Mouse (Mus musculus): ENCODE results near the gene Gon7. TPM values are rescaled to one million over a fixed set of nuclear protein-coding genes. Genes with fewer than 3 reads are reported as not detected.

The Gon7 gene
- 31.0 and 36.8 TPM in 2 replicates for polyA plus RNA-seq (2014; fragmentation: Nextera tagmentation; extraction: Ambion mirVana)

DNA sequence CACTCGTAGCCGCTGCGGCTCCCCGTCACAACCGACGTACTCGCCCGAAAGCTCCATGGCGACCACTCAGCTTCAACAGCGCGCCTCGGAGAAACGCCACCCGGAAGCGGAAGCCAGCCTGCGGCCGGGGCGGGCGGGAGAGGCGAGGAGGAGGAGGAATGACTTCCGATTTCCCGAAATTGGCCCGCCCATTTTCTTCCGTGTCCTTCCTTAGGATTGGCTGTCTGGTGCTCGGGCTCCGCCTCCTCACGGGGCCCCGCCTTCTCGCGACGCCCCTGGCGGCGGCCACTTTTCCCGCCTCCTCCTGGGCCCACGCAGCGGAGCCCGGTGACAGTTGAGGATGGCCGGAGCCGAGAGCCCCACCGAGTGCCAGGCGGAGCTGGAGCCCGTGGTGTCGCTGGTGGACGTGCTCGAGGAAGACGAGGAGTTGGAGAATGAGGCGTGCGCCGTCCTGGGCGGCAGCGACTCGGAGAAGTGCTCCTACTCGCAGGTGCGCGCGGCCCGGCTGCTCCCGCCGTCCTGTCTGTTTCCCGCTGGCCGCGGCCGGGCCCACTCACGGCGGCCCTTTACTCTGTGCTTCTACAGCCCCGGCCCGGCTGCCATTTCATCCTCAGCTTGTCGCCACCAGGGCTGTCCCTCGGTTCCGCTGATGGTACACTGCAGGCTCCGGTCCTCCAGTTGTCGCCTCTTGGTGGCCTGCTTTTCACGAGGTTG lies at the start of gene Gon7, which contains the start of the genes Gm28051 and Ubr7:
Gon7 (minus strand) TSS at position 115 of the 714 bp plus-strand sequence.
Gm28051 (minus strand) TSS at position 77 of the 714 bp plus-strand sequence.
Ubr7 (plus strand) TSS at position 279 of the 714 bp plus-strand sequence.
- under 1% methylated on average over 73 of the region's 73 CpGs for WGBS
- Histone ChIP-seq H3K27ac (ENCODE audit: low read depth, low read length) (peak within 1 kb of the TSS; percentile 79), H3K36me3 (ENCODE audit: control insufficient read depth, insufficient read depth, low read length) (no peaks in the 10 kb centered on the region; the same call in 1 of the 2 replicates), H3K4me1 (replicated peaks; ENCODE audit: control insufficient read depth, insufficient read depth, low read length) (peaks cover 2% of the 10 kb centered on the region; the same call in 1 of the 2 replicates), H3K9me3 (ENCODE audit: control insufficient read depth, low read length) (no peaks in the 10 kb centered on the region), H3K4me2 (peak within 1 kb of the TSS; percentile 82), H3K4me3 (ENCODE audit: low read depth, low read length) (peak within 1 kb of the TSS; percentile 84), H3K9ac (ENCODE audit: low read depth, low read length) (peak within 1 kb of the TSS; percentile 88), H3K27me3 (replicated peaks; ENCODE audit: control insufficient read depth, insufficient read depth, low read length) (no peaks in the 10 kb centered on the region)
- peak; percentile 98 for DNase-seq (ENCODE audit: low spot score)
- peak; percentile 91 for ATAC-seq (replicated peaks; ENCODE audit: low FRiP score)

DNA sequence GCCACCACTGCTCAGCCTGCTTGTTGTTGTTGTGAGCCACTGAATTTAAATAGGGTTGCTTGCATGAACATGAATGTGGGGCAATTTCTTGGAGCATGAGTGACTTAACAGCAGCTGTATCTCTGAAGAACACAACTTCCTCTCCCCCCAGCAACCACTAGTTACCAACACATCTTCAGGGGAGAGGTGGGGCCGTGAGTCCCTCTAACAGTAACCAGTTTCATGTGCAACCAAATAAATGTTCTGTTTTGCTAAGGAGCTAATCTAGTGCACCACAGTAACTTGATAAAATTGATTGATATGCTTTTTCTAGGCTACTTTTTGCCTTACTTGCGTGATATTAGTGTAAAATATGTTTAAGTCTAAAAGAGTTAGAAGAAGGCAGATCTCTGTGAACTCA lies 41.9 kb upstream of the Gon7 start:
- Histone ChIP-seq H3K27me3 (replicated peaks; ENCODE audit: control insufficient read depth, insufficient read depth, low read length) (no peaks in the 10 kb centered on the region), H3K27ac (ENCODE audit: low read depth, low read length) (no peak overlapping the region), H3K4me3 (ENCODE audit: low read depth, low read length) (no peak overlapping the region), H3K4me2 (no peak overlapping the region), H3K9ac (ENCODE audit: low read depth, low read length) (no peak overlapping the region), H3K9me3 (ENCODE audit: control insufficient read depth, low read length) (no peaks in the 10 kb centered on the region), H3K36me3 (ENCODE audit: control insufficient read depth, insufficient read depth, low read length) (peaks cover 2% of the 10 kb centered on the region; the same call in 1 of the 2 replicates), H3K4me1 (replicated peaks; ENCODE audit: control insufficient read depth, insufficient read depth, low read length) (no peaks in the 10 kb centered on the region)
- DNase-seq (ENCODE audit: low spot score) (no peak), ATAC-seq (replicated peaks; ENCODE audit: low FRiP score) (peak; percentile 41; the same call in 1 of the 2 replicates)
- WGBS = 63% methylated on average over 2 of the region's 2 CpGs

DNA sequence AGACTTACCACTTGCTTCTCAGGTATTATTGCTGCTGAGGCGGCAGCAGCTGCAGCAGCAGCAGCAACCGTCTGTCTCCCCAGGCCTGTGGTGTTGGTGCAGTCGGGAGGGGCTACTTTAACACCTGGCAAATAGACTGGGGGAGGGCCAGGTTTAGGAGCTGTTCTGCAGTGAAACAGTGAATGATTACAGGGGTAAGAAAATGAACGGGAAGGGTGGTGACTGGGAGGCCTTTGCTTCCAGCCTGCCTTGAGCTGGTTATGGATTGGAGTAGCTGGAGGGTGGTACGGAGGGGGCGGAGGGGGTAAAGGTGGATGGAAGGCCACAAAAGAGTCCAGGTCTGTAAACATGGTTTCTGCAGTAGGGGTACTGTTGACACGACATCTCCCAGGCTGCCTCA lies 30.3 kb upstream of the Gon7 start:
- H3K9me3 ChIP-seq (ENCODE audit: control insufficient read depth, low read length) = no peaks in the 10 kb centered on the region
- H3K4me1 ChIP-seq (replicated peaks; ENCODE audit: control insufficient read depth, insufficient read depth, low read length) = no peaks in the 10 kb centered on the region
- no peaks in the 10 kb centered on the region for H3K27me3 ChIP-seq (replicated peaks; ENCODE audit: control insufficient read depth, insufficient read depth, low read length)
- H3K27ac ChIP-seq (ENCODE audit: low read depth, low read length) = no peak overlapping the region
- H3K9ac ChIP-seq (ENCODE audit: low read depth, low read length) = no peak overlapping the region
- ATAC-seq (replicated peaks; ENCODE audit: low FRiP score) = peak; percentile 39; the same call in 1 of the 2 replicates
- DNase-seq (ENCODE audit: low spot score) = no peak
- H3K4me3 ChIP-seq (ENCODE audit: low read depth, low read length) = no peak overlapping the region
- WGBS = 77% methylated on average over 7 of the region's 7 CpGs
- peaks cover 26% of the 10 kb centered on the region for H3K36me3 ChIP-seq (ENCODE audit: control insufficient read depth, insufficient read depth, low read length)
- H3K4me2 ChIP-seq = no peak overlapping the region

DNA sequence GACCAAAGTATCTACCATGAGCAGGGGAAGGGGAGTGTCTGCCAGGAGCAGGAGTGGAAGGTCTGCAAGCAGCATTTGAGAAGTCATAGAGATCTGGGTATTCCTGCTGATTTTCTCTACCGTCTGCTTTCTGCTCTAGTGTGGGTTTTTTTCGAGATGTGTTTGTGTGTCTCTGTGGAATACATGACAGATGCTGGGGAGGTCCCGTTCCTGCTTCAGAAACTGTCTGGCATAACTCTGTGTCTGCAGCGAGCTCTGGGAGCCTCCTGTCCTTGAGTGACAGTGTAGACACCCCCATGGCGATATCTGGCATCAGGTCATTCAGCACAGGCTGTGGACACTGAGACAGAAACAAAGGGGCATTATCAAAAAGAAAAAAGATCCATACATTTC lies 28.0 kb upstream of the Gon7 start:
- H3K27me3 ChIP-seq (replicated peaks; ENCODE audit: control insufficient read depth, insufficient read depth, low read length) = no peaks in the 10 kb centered on the region
- DNase-seq (ENCODE audit: low spot score) (no peak), ATAC-seq (replicated peaks; ENCODE audit: low FRiP score) (no peak)
- H3K4me3 ChIP-seq (ENCODE audit: low read depth, low read length) = no peak overlapping the region
- H3K9ac ChIP-seq (ENCODE audit: low read depth, low read length) = no peak overlapping the region
- H3K9me3 ChIP-seq (ENCODE audit: control insufficient read depth, low read length) = no peaks in the 10 kb centered on the region
- WGBS = 88% methylated on average over 5 of the region's 5 CpGs
- no peaks in the 10 kb centered on the region for H3K4me1 ChIP-seq (replicated peaks; ENCODE audit: control insufficient read depth, insufficient read depth, low read length)
- H3K36me3 ChIP-seq (ENCODE audit: control insufficient read depth, insufficient read depth, low read length) = peaks cover 20% of the 10 kb centered on the region
- no peak overlapping the region for H3K27ac ChIP-seq (ENCODE audit: low read depth, low read length)
- no peak overlapping the region for H3K4me2 ChIP-seq

DNA sequence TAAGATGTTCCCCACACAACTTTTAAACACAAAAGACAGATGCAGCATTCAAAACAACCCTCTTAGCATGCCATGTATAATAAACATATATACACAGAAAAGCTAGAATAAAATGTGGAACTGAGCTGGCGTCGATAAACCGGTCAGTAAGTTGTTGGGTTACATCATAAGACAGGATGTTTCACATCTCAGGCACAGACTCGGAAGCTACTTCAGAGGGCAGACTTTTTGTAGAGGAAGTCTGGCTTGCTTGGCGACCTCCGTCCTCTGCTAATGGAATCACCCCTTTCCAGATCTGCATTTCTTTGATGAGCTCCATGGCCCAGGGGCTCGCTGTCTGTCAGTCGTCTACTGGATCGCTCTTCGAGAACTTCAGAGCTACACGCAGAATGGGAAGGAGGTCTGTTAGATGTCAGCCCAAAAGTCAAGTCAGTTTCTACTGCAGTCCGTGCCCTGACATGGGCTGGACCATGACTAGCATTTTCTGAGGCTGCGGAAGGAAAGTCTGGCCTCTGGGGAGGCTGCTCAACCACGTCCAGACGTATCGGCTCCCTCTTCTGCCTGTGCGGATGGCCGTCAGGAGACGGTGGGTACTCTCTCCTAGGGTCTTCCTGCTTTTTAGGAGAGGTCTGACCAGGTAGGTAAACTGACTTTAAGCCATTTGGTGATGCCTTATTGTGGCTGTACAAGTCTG lies 27.4 kb upstream of the Gon7 start:
- H3K4me1 ChIP-seq (replicated peaks; ENCODE audit: control insufficient read depth, insufficient read depth, low read length) = no peaks in the 10 kb centered on the region
- no peak for DNase-seq (ENCODE audit: low spot score)
- no peaks in the 10 kb centered on the region for H3K27me3 ChIP-seq (replicated peaks; ENCODE audit: control insufficient read depth, insufficient read depth, low read length)
- no peak for ATAC-seq (replicated peaks; ENCODE audit: low FRiP score)
- H3K36me3 ChIP-seq (ENCODE audit: control insufficient read depth, insufficient read depth, low read length) = peaks cover 16% of the 10 kb centered on the region; the same call in 1 of the 2 replicates
- H3K9ac ChIP-seq (ENCODE audit: low read depth, low read length) = no peak overlapping the region
- H3K4me2 ChIP-seq = no peak overlapping the region
- no peaks in the 10 kb centered on the region for H3K9me3 ChIP-seq (ENCODE audit: control insufficient read depth, low read length)
- H3K27ac ChIP-seq (ENCODE audit: low read depth, low read length) = no peak overlapping the region
- WGBS = 84% methylated on average over 19 of the region's 19 CpGs
- H3K4me3 ChIP-seq (ENCODE audit: low read depth, low read length) = no peak overlapping the region

DNA sequence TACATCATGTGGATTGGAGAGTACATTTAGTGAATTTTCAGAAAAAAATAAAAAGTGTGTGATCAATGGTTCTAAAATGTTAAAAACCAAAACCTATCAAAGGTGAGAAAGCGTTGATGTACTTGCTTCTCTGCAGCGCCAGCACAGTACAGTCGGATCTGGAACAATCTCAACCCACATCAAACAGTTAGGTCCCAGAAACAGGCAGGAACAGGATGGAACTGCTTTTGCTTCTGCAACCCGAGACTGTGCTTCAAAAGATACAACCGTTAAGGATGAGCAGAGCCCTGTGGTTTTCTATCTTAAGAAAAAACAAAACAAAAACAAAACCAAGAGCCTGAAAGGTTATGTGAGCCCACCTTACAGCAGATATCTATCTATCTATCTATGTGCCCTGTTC lies 25.2 kb upstream of the Gon7 start:
- H3K9ac ChIP-seq (ENCODE audit: low read depth, low read length) = no peak overlapping the region
- no peaks in the 10 kb centered on the region for H3K9me3 ChIP-seq (ENCODE audit: control insufficient read depth, low read length)
- H3K36me3 ChIP-seq (ENCODE audit: control insufficient read depth, insufficient read depth, low read length) = peaks cover 11% of the 10 kb centered on the region
- H3K27me3 ChIP-seq (replicated peaks; ENCODE audit: control insufficient read depth, insufficient read depth, low read length) = no peaks in the 10 kb centered on the region
- H3K4me1 ChIP-seq (replicated peaks; ENCODE audit: control insufficient read depth, insufficient read depth, low read length) = no peaks in the 10 kb centered on the region
- no peak for ATAC-seq (replicated peaks; ENCODE audit: low FRiP score)
- no peak overlapping the region for H3K27ac ChIP-seq (ENCODE audit: low read depth, low read length)
- 91% methylated on average over 5 of the region's 5 CpGs for WGBS
- DNase-seq (ENCODE audit: low spot score) = no peak
- H3K4me3 ChIP-seq (ENCODE audit: low read depth, low read length) = no peak overlapping the region
- no peak overlapping the region for H3K4me2 ChIP-seq

DNA sequence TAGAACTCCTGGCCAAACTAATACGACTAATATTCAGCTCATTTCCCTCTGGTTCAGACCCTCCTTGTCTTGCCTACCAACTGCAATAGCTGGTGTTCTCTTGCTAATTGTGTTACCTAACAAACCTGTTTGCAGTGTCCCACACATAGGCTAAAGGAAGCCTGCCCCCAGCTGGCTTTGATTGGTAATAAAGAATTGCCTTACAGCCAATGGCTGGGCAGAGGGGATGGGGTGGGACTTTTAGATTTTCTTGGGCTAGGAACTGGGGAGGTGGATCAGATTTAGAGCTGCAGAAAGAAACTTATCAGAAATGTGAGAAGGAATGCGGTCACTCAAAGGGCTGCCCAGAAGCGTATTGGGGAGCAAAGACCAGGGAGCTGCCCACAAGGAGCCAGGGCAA lies 21.8 kb upstream of the Gon7 start:
- ATAC-seq (replicated peaks; ENCODE audit: low FRiP score) = peak; percentile 68
- Histone ChIP-seq H3K9me3 (ENCODE audit: control insufficient read depth, low read length) (no peaks in the 10 kb centered on the region), H3K4me2 (no peak overlapping the region), H3K27ac (ENCODE audit: low read depth, low read length) (no peak overlapping the region), H3K27me3 (replicated peaks; ENCODE audit: control insufficient read depth, insufficient read depth, low read length) (no peaks in the 10 kb centered on the region), H3K4me1 (replicated peaks; ENCODE audit: control insufficient read depth, insufficient read depth, low read length) (no peaks in the 10 kb centered on the region), H3K36me3 (ENCODE audit: control insufficient read depth, insufficient read depth, low read length) (peaks cover 13% of the 10 kb centered on the region), H3K4me3 (ENCODE audit: low read depth, low read length) (no peak overlapping the region), H3K9ac (ENCODE audit: low read depth, low read length) (no peak overlapping the region)
- WGBS = 31% methylated on average over 3 of the region's 3 CpGs
- DNase-seq (ENCODE audit: low spot score) = no peak

DNA sequence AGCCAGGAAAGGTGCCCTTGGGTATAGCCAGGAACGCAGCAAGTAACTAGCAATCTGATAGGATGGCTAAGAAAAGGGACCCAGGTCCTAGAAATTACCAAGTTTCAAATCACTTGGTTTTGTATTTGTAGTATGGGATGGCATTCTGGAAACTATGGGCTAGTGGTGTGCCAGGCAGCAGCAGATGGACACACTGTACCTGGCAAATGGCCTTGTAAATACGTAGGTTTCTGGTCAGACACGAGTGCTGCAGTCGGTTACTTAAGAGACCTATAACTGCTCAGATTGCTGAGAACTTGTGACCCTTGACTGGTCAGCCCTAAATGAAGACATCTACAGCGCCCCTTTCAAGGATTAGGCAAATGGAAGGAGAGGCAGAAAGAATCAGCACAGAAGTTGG lies 20.5 kb upstream of the Gon7 start:
- ATAC-seq (replicated peaks; ENCODE audit: low FRiP score) = no peak
- H3K27me3 ChIP-seq (replicated peaks; ENCODE audit: control insufficient read depth, insufficient read depth, low read length) = no peaks in the 10 kb centered on the region
- H3K36me3 ChIP-seq (ENCODE audit: control insufficient read depth, insufficient read depth, low read length) = peaks cover 15% of the 10 kb centered on the region
- no peaks in the 10 kb centered on the region for H3K4me1 ChIP-seq (replicated peaks; ENCODE audit: control insufficient read depth, insufficient read depth, low read length)
- no peak for DNase-seq (ENCODE audit: low spot score)
- no peak overlapping the region for H3K27ac ChIP-seq (ENCODE audit: low read depth, low read length)
- H3K9ac ChIP-seq (ENCODE audit: low read depth, low read length) = no peak overlapping the region
- WGBS = 84% methylated on average over 5 of the region's 5 CpGs
- H3K4me3 ChIP-seq (ENCODE audit: low read depth, low read length) = no peak overlapping the region
- no peaks in the 10 kb centered on the region for H3K9me3 ChIP-seq (ENCODE audit: control insufficient read depth, low read length)
- no peak overlapping the region for H3K4me2 ChIP-seq

All from liver, embryonic 11.5 days (tissue).